Mouse (Mus musculus) E14TG2a.4 (cell line): ENCODE results near the gene Srbd1.

Experiments used
- CTCF ChIP-seq: conservative IDR thresholded peaks from 2 replicates; pipeline ENCODE4 v1.5.1; 2014; ENCODE audit warnings: low read length
- NANOG ChIP-seq: IDR thresholded peaks from 2 replicates; pipeline ENCODE4 v1.6.1; 2014; ENCODE audit warnings: borderline replicate concordance, low read length, mixed read lengths
- POU5F1 ChIP-seq: IDR thresholded peaks from 2 replicates; pipeline ENCODE4 v1.6.1; 2014; ENCODE audit warnings: low read length, borderline replicate concordance

DNA sequence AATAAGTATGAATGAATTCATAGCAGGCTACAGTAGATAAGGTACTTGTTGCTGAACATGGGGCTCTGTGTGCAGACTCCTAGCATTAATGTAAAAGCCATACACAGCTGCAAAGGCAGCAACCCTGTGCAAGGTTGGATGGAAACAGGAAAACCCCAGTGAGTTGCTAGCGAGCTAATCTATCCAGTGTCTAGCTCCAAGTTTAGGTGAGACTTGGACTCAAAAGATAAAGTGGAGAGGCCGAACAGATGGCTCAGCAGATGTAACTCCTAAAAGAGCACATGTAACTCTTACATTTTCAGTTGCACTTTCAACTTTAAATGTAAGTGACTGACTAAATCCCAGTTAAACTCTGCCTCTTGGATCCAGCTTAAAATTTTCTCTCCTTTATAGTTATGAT lies 48.1 kb downstream of the Srbd1 start:
- no peak for TF ChIP-seq CTCF
- no peak for TF ChIP-seq POU5F1
- TF ChIP-seq NANOG = no peak
